Mouse (Mus musculus) monocyte, adult 2 months (primary cell): ENCODE measurements at regions not wholly inside any gene's neighbourhood (a gene's known extent, or its start where the extent isn't known, plus 50 kb on each side); places are given as distances from the start of the nearest gene placed in this dataset.

Source experiments
- DNase-seq, 2 experiments: peaks; one replicate each; pipeline ENCODE4 v3.0.0; 2022; ENCODE audit warnings: low spot score in 2 of 2, low read depth in 1 of 2

- DNase-seq: no peak
Measured at GRCm38 (mm10) chrX:13344701-13345100, 63.9 kb downstream of the Ddx3x start.

GRCm38 (mm10) chrX:13345126-13345525, 64.4 kb downstream of the Ddx3x start:
- no peak for DNase-seq

- no peak for DNase-seq
Measured at GRCm38 (mm10) chrX:13346011-13346631, 65.4 kb downstream of the Ddx3x start.

GRCm38 (mm10) chrX:13346696-13347026, 65.9 kb downstream of the Ddx3x start:
- no peak for DNase-seq

GRCm38 (mm10) chrX:13347027-13347840, 66.5 kb downstream of the Ddx3x start:
- peak; percentile 17 to 49 for DNase-seq

- no peak for DNase-seq
Measured at GRCm38 (mm10) chrX:13348415-13348814, 67.6 kb downstream of the Ddx3x start.

GRCm38 (mm10) chrX:13350461-13350860, 69.7 kb downstream of the Ddx3x start:
- DNase-seq: no peak

- DNase-seq: no peak
Measured at GRCm38 (mm10) chrX:13357149-13357783, 76.5 kb downstream of the Ddx3x start.

- no peak for DNase-seq
Measured at GRCm38 (mm10) chrX:13357973-13358372, 77.2 kb downstream of the Ddx3x start.

- DNase-seq: no peak
Measured at GRCm38 (mm10) chrX:13360436-13360835, 79.7 kb downstream of the Ddx3x start.

GRCm38 (mm10) chrX:13370319-13370718, 89.5 kb downstream of the Ddx3x start:
- no peak for DNase-seq

GRCm38 (mm10) chrX:13372752-13373151, 92.0 kb downstream of the Ddx3x start:
- DNase-seq: no peak

- no peak for DNase-seq
Measured at GRCm38 (mm10) chrX:13386354-13386753, 79.6 kb upstream of the Nyx start.

GRCm38 (mm10) chrX:13398466-13398865, 67.4 kb upstream of the Nyx start:
- DNase-seq: no peak

- DNase-seq: no peak
Measured at GRCm38 (mm10) chrX:13412726-13413125, 53.2 kb upstream of the Nyx start.

GRCm38 (mm10) chrX:13413135-13413534, 52.8 kb upstream of the Nyx start:
- DNase-seq: no peak
